Mouse (Mus musculus) layer of hippocampus, postnatal 25 days (tissue): ENCODE data around the gene Plk3. TPM values are rescaled to one million over a fixed set of nuclear protein-coding genes. Genes with fewer than 3 reads are reported as not detected.
A peak's percentile ranks its signal among the peaks of the same experiment; 100 is the strongest.

ENCODE experiments used
- DNase-seq, 2 experiments: peaks; one replicate each; pipeline ENCODE4 v3.0.0; 2022; ENCODE audit warnings: mixed read lengths in 2 of 2, low spot score in 1 of 2; ENCODE audit errors: extremely low spot score in 1 of 2
- total RNA-seq, 2 experiments: library from RNA; stranded (reverse); gene quantifications; 2 replicates each; pipeline ENCODE4 v1.2.3; 2021

Plk3 gene
- total RNA-seq, 2 experiments from 2014 or later: 10.9 to 11.9 TPM

DNA sequence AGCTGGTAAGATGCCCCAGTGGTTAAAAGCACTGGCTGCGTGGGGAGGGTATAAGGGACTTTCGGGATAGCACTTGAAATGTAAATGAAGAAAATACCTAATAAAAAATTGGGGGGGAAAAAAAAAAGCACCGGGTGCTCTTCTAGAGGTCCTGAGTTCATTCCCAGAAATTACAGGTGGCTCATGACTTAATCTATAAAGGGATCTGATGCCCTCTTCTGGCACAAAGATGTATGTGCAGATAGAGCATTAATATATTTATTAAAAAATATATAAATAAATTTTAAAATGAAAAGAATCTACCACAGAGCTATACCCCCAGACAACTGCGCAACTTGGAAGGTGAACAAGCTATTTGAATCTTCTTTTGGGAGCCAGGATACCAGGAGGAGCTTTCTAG is 6.8 kb upstream of the Plk3 start:
- DNase-seq: no peak

- DNase-seq: no peak
Measured at GRCm38 (mm10) chr4:117139217-117139612, 5.5 kb upstream of the Plk3 start.

DNA sequence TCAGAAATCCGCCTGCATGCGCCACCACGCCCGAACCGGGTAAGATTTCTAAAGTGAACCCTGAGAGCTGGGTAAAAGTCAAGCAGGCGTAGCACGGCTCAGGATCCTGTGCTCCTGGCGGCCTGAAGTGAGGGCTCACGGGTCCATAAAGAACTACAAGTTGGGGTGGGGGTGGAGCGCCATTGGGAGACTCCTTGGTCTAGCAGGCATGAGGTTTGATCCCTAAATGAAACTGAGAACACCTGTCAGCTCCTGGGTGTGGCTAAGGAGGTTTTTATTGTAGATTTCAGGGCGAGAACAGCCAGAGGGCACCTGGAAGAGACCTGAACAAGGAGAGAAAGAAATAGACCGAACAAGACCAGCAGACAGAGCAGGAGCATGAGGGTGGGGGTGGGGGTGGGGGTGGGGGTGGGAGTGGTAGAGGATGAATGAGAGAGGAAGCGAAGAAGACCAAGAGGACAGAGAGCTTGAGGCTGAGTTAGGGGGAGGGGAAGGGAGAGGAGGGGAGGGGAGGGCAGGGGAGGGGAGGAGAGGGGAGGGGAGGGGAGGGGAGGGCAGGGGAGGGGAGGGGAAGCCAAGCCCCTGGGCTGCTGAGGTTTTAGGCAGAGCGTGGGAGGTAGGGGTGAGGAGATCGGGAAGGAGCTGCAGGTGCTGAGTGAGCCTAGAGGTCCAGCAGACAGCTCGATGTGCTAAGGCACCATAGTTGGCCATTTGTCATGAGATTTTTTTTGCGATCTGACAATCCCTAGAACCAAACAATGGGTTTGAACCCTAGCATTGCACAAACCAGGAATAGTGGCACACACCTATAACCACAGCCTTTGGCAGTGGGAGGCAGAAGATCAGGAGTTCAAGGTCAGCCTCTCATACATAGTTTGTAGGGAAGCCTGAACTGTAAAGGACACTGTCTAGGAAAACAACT is 4.8 kb upstream of the Plk3 start:
- no peak for DNase-seq

GRCm38 (mm10) chr4:117136034-117136433 is 2.3 kb upstream of the Plk3 start:
- no peak for DNase-seq

DNA sequence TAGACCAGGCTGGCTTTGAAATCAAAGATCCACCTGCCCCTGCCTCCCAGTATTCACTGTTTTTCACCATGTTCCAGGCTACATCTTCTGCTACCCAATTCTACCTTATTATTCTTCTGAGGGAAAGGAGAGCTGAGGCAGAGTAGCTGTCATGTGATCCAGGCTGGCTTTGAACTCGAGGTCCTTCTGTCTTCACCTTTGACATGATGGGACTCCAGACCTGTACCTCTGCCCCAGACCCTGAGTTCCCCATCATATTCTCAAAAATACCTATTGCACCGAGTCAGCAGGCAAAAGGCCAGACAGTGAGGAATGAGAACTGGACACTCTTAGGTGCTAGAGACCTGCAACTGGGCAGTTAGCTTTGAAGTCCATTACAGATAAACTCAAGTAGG is 835 bp upstream of the Plk3 start:
- DNase-seq: no peak

- no peak for DNase-seq
Measured at GRCm38 (mm10) chr4:117133366-117133796, 382 bp downstream of the Plk3 start.

DNA sequence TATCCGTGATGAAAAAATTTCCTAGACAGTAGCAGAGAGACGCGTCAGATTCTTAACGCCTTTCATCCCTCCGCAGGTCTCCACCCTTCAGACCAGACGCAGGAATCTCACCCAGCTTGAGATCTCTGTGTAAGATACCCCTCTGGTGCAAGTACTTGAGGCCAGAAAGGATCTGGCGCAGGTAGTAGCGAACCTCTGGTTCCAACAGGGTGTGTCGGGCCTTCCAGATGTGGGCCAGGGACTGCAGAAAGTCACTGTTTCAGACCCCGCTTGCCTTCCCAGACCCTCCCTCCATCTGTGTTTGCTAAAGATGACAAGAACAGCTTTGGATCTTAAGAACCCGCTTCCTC is 994 bp downstream of the Plk3 start:
- DNase-seq: no peak

GRCm38 (mm10) chr4:117131890-117132793 is 1.6 kb downstream of the Plk3 start:
- no peak for DNase-seq

GRCm38 (mm10) chr4:117131198-117131597 is 2.6 kb downstream of the Plk3 start:
- DNase-seq: no peak

GRCm38 (mm10) chr4:117130790-117131189 is 3.0 kb downstream of the Plk3 start:
- no peak for DNase-seq

DNA sequence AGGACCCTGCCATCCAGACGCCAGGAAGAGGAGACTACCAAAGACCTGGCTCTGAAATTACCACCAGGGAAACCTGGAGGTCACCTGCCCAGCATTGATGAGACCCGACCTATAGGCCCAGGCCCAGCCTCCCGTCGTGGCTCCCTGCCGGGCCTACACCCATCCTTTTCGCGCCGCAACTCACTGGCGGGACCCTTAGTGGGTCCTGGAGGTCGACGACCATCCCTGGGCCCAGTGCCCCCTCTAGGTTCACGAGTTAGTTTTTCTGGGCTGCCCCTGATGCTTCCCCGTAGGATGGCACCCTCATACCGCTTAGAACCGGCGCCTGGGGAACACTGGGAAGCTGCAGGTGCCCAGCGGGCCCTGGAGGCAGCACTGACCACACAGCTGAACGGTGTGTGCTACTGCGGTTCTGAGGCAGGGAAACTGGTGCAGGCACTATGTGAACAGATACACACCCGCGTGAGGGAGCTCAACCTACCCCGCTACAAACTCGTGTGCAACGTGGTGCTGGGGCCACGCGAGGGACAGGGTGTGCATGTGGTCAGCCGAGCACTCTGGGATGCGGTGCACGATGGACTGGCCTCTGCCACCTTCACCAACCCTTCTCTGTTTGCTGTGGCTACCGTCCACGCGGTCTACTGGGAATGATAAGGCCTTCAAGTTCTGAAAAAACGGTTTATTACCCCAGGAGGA is 5.6 kb downstream of the Plk3 start:
- no peak for DNase-seq

GRCm38 (mm10) chr4:117126675-117127290 is 7.0 kb downstream of the Plk3 start, which contains the start of gene Tctex1d4:
Gene Tctex1d4 (plus strand): TSS chr4:117126794.
- DNase-seq: no peak

DNA sequence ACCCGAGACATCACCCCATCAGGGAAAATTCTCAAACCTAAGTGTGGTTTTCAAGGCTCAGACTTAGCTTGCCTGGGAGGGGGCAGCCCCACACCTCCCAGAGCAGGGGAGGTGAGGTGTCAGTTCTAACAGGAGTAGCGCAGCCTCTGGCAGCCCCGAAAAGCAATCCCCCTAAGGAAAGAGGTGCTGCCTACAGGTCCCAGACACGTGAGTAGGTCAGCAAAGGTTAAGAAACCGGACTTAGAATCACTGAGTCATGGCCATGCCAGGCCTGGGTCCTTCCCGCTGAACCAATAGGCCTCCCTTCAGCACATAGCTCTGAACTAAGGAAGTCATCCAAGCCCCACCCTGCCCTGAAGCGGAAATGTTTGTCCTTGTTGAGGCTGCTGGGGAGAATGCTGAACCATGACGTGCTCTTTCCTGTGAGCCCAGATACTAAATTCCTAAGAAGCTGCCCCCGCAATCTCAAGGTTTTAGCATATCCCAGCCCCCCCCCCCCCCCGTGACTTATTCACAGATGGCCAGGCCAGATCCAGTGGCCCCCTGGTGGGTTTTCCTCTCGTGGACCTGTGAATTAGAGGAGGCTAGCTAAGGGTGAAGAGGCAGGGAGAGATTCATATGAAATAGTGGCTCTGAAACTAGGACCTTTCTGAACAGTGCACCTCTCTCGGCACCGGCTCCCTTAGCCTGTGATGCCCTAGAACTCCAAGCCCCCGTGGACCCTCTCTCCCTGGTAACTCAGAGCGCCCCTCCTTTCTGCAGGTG is 7.7 kb downstream of the Plk3 start:
- no peak for DNase-seq

DNA sequence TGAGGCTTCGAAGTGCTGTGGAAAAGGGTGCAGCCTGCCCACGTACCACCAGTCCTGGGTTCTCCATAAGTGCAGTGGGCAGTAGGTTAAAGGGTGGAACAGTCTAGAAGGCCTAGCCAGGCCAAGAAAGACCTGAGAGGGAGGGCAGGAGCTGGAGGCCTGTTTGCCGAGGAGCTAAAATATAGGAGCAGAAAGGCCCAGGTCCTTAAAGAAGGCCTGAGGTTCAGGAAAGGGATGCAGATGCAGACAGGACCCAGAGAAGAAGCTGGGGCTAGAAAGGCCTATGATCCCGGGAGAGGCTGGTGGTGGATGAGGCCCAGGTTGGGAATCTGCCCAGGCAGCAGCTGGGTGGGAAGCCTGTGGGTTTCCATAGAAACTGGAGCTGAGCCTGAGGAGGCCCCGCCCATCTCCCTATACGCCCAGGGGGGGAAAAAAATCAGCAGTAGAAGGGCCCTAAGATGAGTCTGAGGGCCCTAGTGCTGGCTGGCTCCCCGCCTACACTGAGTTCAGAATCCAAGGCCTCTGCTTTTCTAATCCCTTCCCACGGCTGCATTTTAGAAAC is 8.3 kb downstream of the Plk3 start, which contains the start of gene Btbd19:
Gene Btbd19 (minus strand): TSS at position 378 of the 562 bp plus-strand sequence.
- peak; percentile 66 to 73 for DNase-seq

- no peak for DNase-seq
Measured at GRCm38 (mm10) chr4:117124518-117125347, 9.0 kb downstream of the Plk3 start.

- DNase-seq: no peak
Measured at GRCm38 (mm10) chr4:117124218-117124517, 9.6 kb downstream of the Plk3 start.

- no peak for DNase-seq
Measured at GRCm38 (mm10) chr4:117123546-117124217, 10.1 kb downstream of the Plk3 start.

- no peak for DNase-seq
Measured at GRCm38 (mm10) chr4:117122209-117122608, 11.6 kb downstream of the Plk3 start.
